8 mouse cellular contexts compared by ENCODE assay signal in the genomic region with DNA sequence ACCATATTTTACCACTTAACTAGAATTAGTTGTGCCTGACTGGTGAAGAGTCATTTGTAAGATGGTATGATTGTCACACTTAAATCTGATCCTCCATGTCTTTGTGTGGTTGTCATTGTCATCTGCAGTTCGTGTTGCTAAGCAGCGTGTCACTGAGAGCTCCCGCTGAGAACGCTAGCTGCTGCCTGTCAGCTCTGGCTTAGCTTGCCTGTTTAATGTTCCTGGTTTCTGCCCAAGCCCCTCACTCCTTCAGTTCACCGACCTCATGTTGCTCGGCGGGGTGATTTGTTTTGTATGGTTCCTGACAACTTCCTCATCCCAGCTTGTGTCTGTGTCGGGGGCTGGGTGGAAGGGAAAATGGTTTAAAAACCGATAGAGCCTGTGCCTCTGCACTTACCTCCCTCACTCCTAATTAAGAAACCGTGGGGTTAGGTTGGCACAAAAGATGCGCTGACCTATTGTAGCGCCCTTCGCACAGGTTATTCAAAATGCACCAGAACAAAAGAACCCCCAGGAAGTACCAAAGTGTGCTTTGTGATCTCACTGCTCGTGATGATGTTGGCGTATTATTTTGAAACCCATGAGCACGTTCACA. TPM values are rescaled to one million over a fixed set of nuclear protein-coding genes. Genes with fewer than 3 reads are reported as not detected.
A peak's percentile ranks its signal among the peaks of the same experiment; 100 is the strongest.
DNase-seq lines count a peak whose midpoint lies in the region; ATAC-seq and TF ChIP-seq lines count a peak whose summit lies in the region.

No protein-coding gene starts in this region.

- H3K4me2 ChIP-seq in kidney, postnatal 0 days (ENCODE audit: low read length), result no peak overlapping the region
- peak overlapping the region; percentile 45 for H3K4me2 ChIP-seq in forebrain, embryonic 14.5 days (ENCODE audit: low read length)

- no peak overlapping the region for H3K4me3 ChIP-seq in kidney, postnatal 0 days (replicated peaks; ENCODE audit: low read depth, low read length)
- H3K4me3 ChIP-seq in forebrain, embryonic 14.5 days (ENCODE audit: low read depth, low read length), result no peak overlapping the region; the same call in 1 of the 2 replicates
- peak overlapping the region; percentile 33 for H3K4me3 ChIP-seq in midbrain, embryonic 10.5 days

- 0 out of 2 replicates have a peak, but pooled peaks cover 6% of the 10 kb centered on the region for H3K36me3 ChIP-seq in kidney, postnatal 0 days (ENCODE audit: insufficient read depth, low read length)
- no peaks in the 10 kb centered on the region for H3K36me3 ChIP-seq in forebrain, embryonic 14.5 days (ENCODE audit: control insufficient read depth, insufficient read depth, low read length)
- peaks cover 40% of the 10 kb centered on the region for H3K36me3 ChIP-seq in midbrain, embryonic 10.5 days

- TF ChIP-seq CTCF in kidney, postnatal 0 days (IDR thresholded peaks at IDR 0.05; ENCODE audit: low read depth), result no peak
- no peak for TF ChIP-seq CTCF in brain, embryonic 14.5 days (IDR thresholded peaks at IDR 0.05; ENCODE audit: borderline replicate concordance, extremely low read depth, insufficient read depth, insufficient read length)

- no peaks in the 10 kb centered on the region for H3K27me3 ChIP-seq in kidney, postnatal 0 days (ENCODE audit: insufficient read depth, low read length)
- H3K27me3 ChIP-seq in forebrain, embryonic 14.5 days (replicated peaks; ENCODE audit: control insufficient read depth, insufficient read depth, low read length), result no peaks in the 10 kb centered on the region
- peaks cover 87% of the 10 kb centered on the region for H3K27me3 ChIP-seq in midbrain, embryonic 10.5 days (ENCODE audit: low read depth, poor library complexity, severe bottlenecking)

- H3K9ac ChIP-seq in kidney, postnatal 0 days (ENCODE audit: low read depth, low read length), result no peak overlapping the region
- peak overlapping the region; percentile 45 for H3K9ac ChIP-seq in forebrain, embryonic 14.5 days (ENCODE audit: low read length)

- no peaks in the 10 kb centered on the region for H3K4me1 ChIP-seq in kidney, postnatal 0 days (replicated peaks; ENCODE audit: insufficient read depth, low read length)
- H3K4me1 ChIP-seq in forebrain, embryonic 14.5 days (ENCODE audit: control insufficient read depth, insufficient read depth, low read length), result 0 out of 2 replicates have a peak, but pooled peaks cover 6% of the 10 kb centered on the region
- H3K4me1 ChIP-seq in midbrain, embryonic 10.5 days, result peaks cover 19% of the 10 kb centered on the region

- ATAC-seq in kidney, postnatal 0 days (replicated peaks; ENCODE audit: low FRiP score, low read depth), result no peak
- ATAC-seq in forebrain, embryonic 14.5 days, result peak; percentile 80

- H3K9me3 ChIP-seq in kidney, postnatal 0 days (replicated peaks; ENCODE audit: low read length), result no peaks in the 10 kb centered on the region
- no peaks in the 10 kb centered on the region for H3K9me3 ChIP-seq in forebrain, embryonic 14.5 days (replicated peaks; ENCODE audit: control insufficient read depth, low read length)
- H3K9me3 ChIP-seq in midbrain, embryonic 10.5 days (replicated peaks), result no peaks in the 10 kb centered on the region; the same call in 1 of the 2 replicates

- peak; percentile 47 for DNase-seq in kidney, postnatal 0 days (ENCODE audit: low spot score)
- no peak for DNase-seq in kidney, postnatal 36 days
- peak; percentile 93 for DNase-seq in brain, embryonic 14.5 days (ENCODE audit: low read depth)
- peak; percentile 86 for DNase-seq in forebrain, embryonic 14.5 days (ENCODE audit: low spot score)
- peak; percentile 79 for DNase-seq in midbrain, embryonic 10.5 days (ENCODE audit: low spot score)
- DNase-seq in adrenal gland, adult 18-20 months (ENCODE audit: low spot score in 2 of 2), result no peak
- no peak for DNase-seq in ovary, postnatal 14 days (ENCODE audit: low spot score)
- DNase-seq in spleen, adult 18-20 months, result no peak

- no peak for TF ChIP-seq POLR2A in brain, embryonic 14.5 days (IDR thresholded peaks at IDR 0.05; ENCODE audit: borderline replicate concordance, extremely low read depth, insufficient read depth, insufficient read length, poor library complexity, severe bottlenecking)

- no peak overlapping the region for H3K27ac ChIP-seq in kidney, postnatal 0 days
- peak overlapping the region; percentile 85 for H3K27ac ChIP-seq in forebrain, embryonic 14.5 days (ENCODE audit: low read depth, low read length)
- H3K27ac ChIP-seq in midbrain, embryonic 10.5 days (replicated peaks), result no peak overlapping the region; the same call in 1 of the 2 replicates

- WGBS in kidney, postnatal 0 days, result 44% methylated on average over 16 of the region's 16 CpGs
- WGBS in forebrain, embryonic 14.5 days, result 3% methylated on average over 16 of the region's 16 CpGs
- 14% methylated on average over 16 of the region's 16 CpGs for WGBS in midbrain, embryonic 10.5 days

RNA-seq across cellular contexts. Expression of gene Tango6, which starts 44.5 kb away (rescaled TPM):
- 6.4 and 7.7 TPM in 2 replicates for polyA plus RNA-seq in kidney, postnatal 0 days (2015; fragmentation: Nextera tagmentation; extraction: Ambion mirVana)
- 3.8 and 5.2 TPM in 2 replicates for polyA plus RNA-seq in brain, embryonic 14.5 days (2012; rRNA removed)
- polyA plus RNA-seq in forebrain, embryonic 14.5 days (2014; fragmentation: Nextera tagmentation; extraction: Ambion mirVana), result 2.4 and 4.4 TPM in 2 replicates
- 13.8 and 14.2 TPM in 2 replicates for polyA plus RNA-seq in midbrain, embryonic 10.5 days (2016; fragmentation: Nextera tagmentation; extraction: Ambion mirVana)
- 1 to 10 TPM; 7.1 to 8.4 TPM for total RNA-seq in adrenal gland, adult 18-20 months (2021)

Comparison
In these comparisons a context has a peak if more than half of its experiments do, and no peak if none do; other contexts are left out.
1. DNase-seq: peak in kidney, postnatal 0 days (single experiment), brain, embryonic 14.5 days (single experiment), forebrain, embryonic 14.5 days (single experiment) and midbrain, embryonic 10.5 days (single experiment); none in kidney, postnatal 36 days (0 of 2), adrenal gland, adult 18-20 months (0 of 2), ovary, postnatal 14 days (single experiment) and spleen, adult 18-20 months (0 of 2).